Comparison of ENCODE assay signal across 20 mouse cellular contexts in the genomic region with DNA sequence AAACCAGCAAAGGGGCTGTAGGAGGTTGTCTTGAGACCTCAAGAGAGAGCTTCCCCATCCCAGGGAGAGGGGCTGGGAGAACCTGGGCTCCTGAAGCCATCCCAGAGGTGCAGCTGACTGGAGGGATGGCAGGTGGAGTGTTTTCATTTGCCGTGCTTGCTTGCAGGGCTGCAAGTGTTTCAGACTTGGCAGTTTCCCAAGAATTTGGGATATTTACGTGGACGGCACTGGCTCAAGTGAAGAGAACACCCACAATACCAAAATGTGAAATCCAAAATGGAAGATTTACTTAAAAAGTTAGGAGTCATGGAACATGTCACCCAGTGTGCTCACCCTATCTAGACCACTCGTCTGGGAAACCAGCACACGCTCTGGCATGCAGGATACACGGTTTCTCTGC. TPM values are rescaled to one million over a fixed set of nuclear protein-coding genes. Genes with fewer than 3 reads are reported as not detected.
DNase-seq lines count a peak whose midpoint lies in the region; ATAC-seq and TF ChIP-seq lines count a peak whose summit lies in the region.
"Had no signal": no experiment of that assay in that cellular context is flagged by ENCODE, and none has a peak within 500 bp of the region (broad histone marks: within the 10 kb centered on the region; RNA-seq: fewer than 3 reads in every experiment).

No protein-coding gene starts in this region.

- no peaks in the 10 kb centered on the region for H3K36me3 ChIP-seq in forebrain, embryonic 14.5 days (ENCODE audit: control insufficient read depth, insufficient read depth, low read length)
- no peaks in the 10 kb centered on the region for H3K36me3 ChIP-seq in forebrain, embryonic 16.5 days (ENCODE audit: control insufficient read depth, insufficient read depth)
- H3K36me3 ChIP-seq in lung, embryonic 14.5 days (ENCODE audit: insufficient read depth): no peaks in the 10 kb centered on the region
- no peaks in the 10 kb centered on the region for H3K36me3 ChIP-seq in heart, embryonic 16.5 days (ENCODE audit: control insufficient read depth, insufficient read depth)
- H3K36me3 ChIP-seq: hindbrain, embryonic 10.5 days; limb, embryonic 13.5 days; midbrain, embryonic 10.5 days had no signal

- ATAC-seq in forebrain, embryonic 14.5 days: no peak
- ATAC-seq in forebrain, embryonic 16.5 days: no peak
- peak; percentile 35; the same call in 1 of the 2 replicates for ATAC-seq in lung, embryonic 14.5 days (ENCODE audit: insufficient read depth)
- peak; percentile 30; the same call in 1 of the 2 replicates for ATAC-seq in heart, embryonic 16.5 days (replicated peaks; ENCODE audit: extremely low read depth, insufficient read depth, low FRiP score)
- ATAC-seq in CD4-positive, CD25-positive, alpha-beta regulatory T cell, adult 4 months: no peak

- no peaks in the 10 kb centered on the region for H3K4me1 ChIP-seq in forebrain, embryonic 14.5 days (ENCODE audit: control insufficient read depth, insufficient read depth, low read length)
- H3K4me1 ChIP-seq in forebrain, embryonic 16.5 days (replicated peaks; ENCODE audit: control insufficient read depth, insufficient read depth, low read length): no peaks in the 10 kb centered on the region
- no peaks in the 10 kb centered on the region; the same call in 1 of the 2 replicates for H3K4me1 ChIP-seq in lung, embryonic 14.5 days (ENCODE audit: insufficient read depth)
- H3K4me1 ChIP-seq in heart, embryonic 16.5 days (ENCODE audit: control insufficient read depth, insufficient read depth, low read length): peaks cover 31% of the 10 kb centered on the region

- 58% methylated on average over 6 of the region's 6 CpGs for WGBS in forebrain, embryonic 14.5 days
- WGBS in forebrain, embryonic 16.5 days: 50% methylated on average over 6 of the region's 6 CpGs
- WGBS in lung, embryonic 14.5 days: 21% methylated on average over 6 of the region's 6 CpGs
- WGBS in heart, embryonic 16.5 days: 10% methylated on average over 6 of the region's 6 CpGs

- H3K9ac ChIP-seq in forebrain, embryonic 14.5 days (ENCODE audit: low read length): no peak overlapping the region
- no peak overlapping the region for H3K9ac ChIP-seq in forebrain, embryonic 16.5 days (replicated peaks; ENCODE audit: low read depth, low read length)
- no peak overlapping the region for H3K9ac ChIP-seq in lung, embryonic 14.5 days
- H3K9ac ChIP-seq in heart, embryonic 16.5 days (ENCODE audit: low read length): peak overlapping the region; percentile 18; the same call in 1 of the 2 replicates
- H3K9ac ChIP-seq: limb, embryonic 13.5 days; liver, embryonic 14.5 days had no signal

- H3K27ac ChIP-seq in forebrain, embryonic 14.5 days (ENCODE audit: low read depth, low read length): no peak overlapping the region
- H3K27ac ChIP-seq in forebrain, embryonic 16.5 days (ENCODE audit: low read length): no peak overlapping the region
- H3K27ac ChIP-seq in lung, embryonic 14.5 days (ENCODE audit: low read depth): no peak overlapping the region; the same call in 1 of the 2 replicates
- H3K27ac ChIP-seq in heart, embryonic 16.5 days (ENCODE audit: low read length): peak overlapping the region; percentile 92
- H3K27ac ChIP-seq: hindbrain, embryonic 10.5 days; kidney, postnatal 0 days; limb, embryonic 13.5 days; liver, embryonic 14.5 days; macrophage; midbrain, embryonic 10.5 days; stomach, postnatal 0 days had no signal

- no peak overlapping the region for H3K4me3 ChIP-seq in forebrain, embryonic 14.5 days (ENCODE audit: low read depth, low read length)
- no peak overlapping the region for H3K4me3 ChIP-seq in forebrain, embryonic 16.5 days (replicated peaks; ENCODE audit: low read length)
- H3K4me3 ChIP-seq in lung, embryonic 14.5 days (ENCODE audit: low read depth, low read length): no peak overlapping the region
- no peak overlapping the region for H3K4me3 ChIP-seq in heart, embryonic 16.5 days (ENCODE audit: low read length)
- H3K4me3 ChIP-seq: hindbrain, embryonic 10.5 days; limb, embryonic 13.5 days; midbrain, embryonic 10.5 days had no signal

- H3K9me3 ChIP-seq in forebrain, embryonic 14.5 days (replicated peaks; ENCODE audit: control insufficient read depth, low read length): no peaks in the 10 kb centered on the region
- H3K9me3 ChIP-seq in forebrain, embryonic 16.5 days (ENCODE audit: control insufficient read depth, low read length): no peaks in the 10 kb centered on the region
- H3K9me3 ChIP-seq in lung, embryonic 14.5 days (ENCODE audit: low read depth, low read length): no peaks in the 10 kb centered on the region
- H3K9me3 ChIP-seq in heart, embryonic 16.5 days (replicated peaks; ENCODE audit: control insufficient read depth, low read length): 0 out of 2 replicates have a peak, but pooled peaks cover 3% of the 10 kb centered on the region
- H3K9me3 ChIP-seq: hindbrain, embryonic 10.5 days; limb, embryonic 13.5 days had no signal

- TF ChIP-seq CTCF in lung, embryonic 14.5 days (IDR thresholded peaks at IDR 0.05; ENCODE audit: low read depth): no peak

- H3K4me2 ChIP-seq in forebrain, embryonic 14.5 days (ENCODE audit: low read length): no peak overlapping the region
- no peak overlapping the region for H3K4me2 ChIP-seq in forebrain, embryonic 16.5 days (ENCODE audit: low read length)
- H3K4me2 ChIP-seq in lung, embryonic 14.5 days: no peak overlapping the region
- H3K4me2 ChIP-seq in heart, embryonic 16.5 days (ENCODE audit: low read depth, low read length): peak overlapping the region; percentile 71
- H3K4me2 ChIP-seq: limb, embryonic 13.5 days had no signal

- DNase-seq in forebrain, embryonic 14.5 days (ENCODE audit: low spot score): peak; percentile 38
- peak; percentile 74 for DNase-seq in lung, embryonic 14.5 days
- DNase-seq in lung, adult 18-20 months: no peak
- DNase-seq in brain, adult 2 months (ENCODE audit: low read depth, low spot score): peak; percentile 41
- DNase-seq in urinary bladder, adult 18-20 months (ENCODE audit: low spot score in 2 of 2): no peak
- DNase-seq: cerebellum, adult 11-12 months; cerebellum, postnatal 14 days; kidney, adult 18-20 months; right cerebral cortex, adult 18-20 months had no signal

- H3K27me3 ChIP-seq in forebrain, embryonic 14.5 days (replicated peaks; ENCODE audit: control insufficient read depth, insufficient read depth, low read length): no peaks in the 10 kb centered on the region
- H3K27me3 ChIP-seq in forebrain, embryonic 16.5 days (replicated peaks; ENCODE audit: control insufficient read depth, insufficient read depth, low read length): no peaks in the 10 kb centered on the region
- no peaks in the 10 kb centered on the region for H3K27me3 ChIP-seq in lung, embryonic 14.5 days (ENCODE audit: insufficient read depth, low read length)
- no peaks in the 10 kb centered on the region for H3K27me3 ChIP-seq in heart, embryonic 16.5 days (ENCODE audit: control insufficient read depth, insufficient read depth, low read length)
- H3K27me3 ChIP-seq: limb, embryonic 13.5 days had no signal

RNA-seq across cellular contexts. Expression of a gene that starts 2.2 kb away (rescaled TPM):
- polyA plus RNA-seq in forebrain, embryonic 14.5 days (2014; fragmentation: Nextera tagmentation; extraction: Ambion mirVana): 0.50 and 0.62 TPM in 2 replicates
- 0.29 and 1.3 TPM in 2 replicates for polyA plus RNA-seq in forebrain, embryonic 16.5 days (2015; fragmentation: Nextera tagmentation; extraction: Ambion mirVana)
- polyA plus RNA-seq in lung, embryonic 14.5 days (2014; fragmentation: Nextera tagmentation; extraction: Ambion mirVana): 0.19 TPM in 1 of 2 replicates, not detected in the other
- 12.2 and 12.9 TPM in 2 replicates for polyA plus RNA-seq in heart, embryonic 16.5 days (2015; fragmentation: Nextera tagmentation; extraction: Ambion mirVana)
- polyA plus RNA-seq in CD4-positive, CD25-positive, alpha-beta regulatory T cell, adult 4 months (2017; shearing (Covaris generic)): not detected
- polyA plus RNA-seq: macrophage had no signal

RNA-seq across cellular contexts. Expression of a gene that starts 44.2 kb away (rescaled TPM):
- polyA plus RNA-seq in forebrain, embryonic 14.5 days (2014; fragmentation: Nextera tagmentation; extraction: Ambion mirVana): 0.21 TPM in 1 of 2 replicates, not detected in the other
- polyA plus RNA-seq in forebrain, embryonic 16.5 days (2015; fragmentation: Nextera tagmentation; extraction: Ambion mirVana): 0.22 TPM in 1 of 2 replicates, not detected in the other
- 0.29 TPM in 1 of 2 replicates, not detected in the other for polyA plus RNA-seq in lung, embryonic 14.5 days (2014; fragmentation: Nextera tagmentation; extraction: Ambion mirVana)
- not detected in 2 replicates for polyA plus RNA-seq in heart, embryonic 16.5 days (2015; fragmentation: Nextera tagmentation; extraction: Ambion mirVana)
- polyA plus RNA-seq in CD4-positive, CD25-positive, alpha-beta regulatory T cell, adult 4 months (2017; shearing (Covaris generic)): not detected
- polyA plus RNA-seq: macrophage; neural tube, embryonic 11.5 days had no signal

Comparison
In these comparisons a context has a peak if more than half of its experiments do, and no peak if none do; other contexts are left out.
1. DNase-seq: peak in forebrain, embryonic 14.5 days (single experiment), lung, embryonic 14.5 days (single experiment) and brain, adult 2 months (single experiment); none in lung, adult 18-20 months (0 of 2) and urinary bladder, adult 18-20 months (0 of 2).
2. ATAC-seq: peak in lung, embryonic 14.5 days (single experiment) and heart, embryonic 16.5 days (single experiment); none in forebrain, embryonic 14.5 days (single experiment), forebrain, embryonic 16.5 days (single experiment) and CD4-positive, CD25-positive, alpha-beta regulatory T cell, adult 4 months (single experiment).